Mouse (Mus musculus) monocyte, adult 5-6 weeks (primary cell): Measurements from ENCODE around the gene Schip1. TPM values are rescaled to one million over a fixed set of nuclear protein-coding genes. Genes with fewer than 3 reads are reported as not detected.

ENCODE experiments used
- ATAC-seq: fragments of 153-309, 156-312 bp; replicated peaks from 2 replicates; pipeline ENCODE4 v1.8.0; 2017; ENCODE audit warnings: mild to moderate bottlenecking; ENCODE audit not compliant: low TSS enrichment, insufficient number of reproducible peaks, severe bottlenecking, poor library complexity, low FRiP score
- total RNA-seq: library from RNA; stranded (forward); fragments of 200-1000, 200-491, 200-594 nt; gene quantifications from 3 replicates; pipeline ENCODE4 v1.2.3, GENCODE M21; 2017

Gene Schip1
- total RNA-seq, 1 experiment from 2014 or later = 0.29 TPM

DNA sequence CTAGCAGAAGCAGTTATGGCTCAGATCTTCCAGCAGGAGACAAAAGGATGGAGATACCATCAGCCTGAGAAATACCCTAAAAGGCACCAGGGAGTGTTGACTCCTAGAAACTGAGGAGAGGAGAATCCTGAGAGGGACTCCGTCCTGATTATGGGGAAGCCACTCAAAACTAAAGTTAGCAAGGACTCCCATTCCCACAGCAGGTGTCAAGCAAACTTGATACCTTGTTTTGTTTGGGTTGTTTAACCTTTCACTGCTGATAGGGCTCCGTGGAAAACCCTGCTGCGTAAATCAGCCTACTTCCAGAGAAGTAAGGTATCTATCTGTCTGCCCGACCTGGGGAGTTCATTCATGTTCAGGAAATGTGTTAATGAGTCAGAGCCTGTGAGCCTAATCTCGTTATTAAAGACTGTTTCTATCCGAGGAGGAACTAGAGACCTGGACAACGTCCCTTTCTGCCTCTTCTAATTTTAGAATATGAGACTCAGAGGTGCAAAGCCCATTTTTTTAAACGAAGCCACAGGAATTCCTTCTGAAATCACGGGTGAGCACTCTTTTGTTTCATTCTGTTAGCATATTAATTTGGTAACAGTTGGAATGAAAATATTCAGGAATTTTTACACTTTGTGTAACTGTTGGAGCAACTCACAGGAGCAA lies 593.1 kb downstream of the Schip1 start:
- ATAC-seq = no peak

DNA sequence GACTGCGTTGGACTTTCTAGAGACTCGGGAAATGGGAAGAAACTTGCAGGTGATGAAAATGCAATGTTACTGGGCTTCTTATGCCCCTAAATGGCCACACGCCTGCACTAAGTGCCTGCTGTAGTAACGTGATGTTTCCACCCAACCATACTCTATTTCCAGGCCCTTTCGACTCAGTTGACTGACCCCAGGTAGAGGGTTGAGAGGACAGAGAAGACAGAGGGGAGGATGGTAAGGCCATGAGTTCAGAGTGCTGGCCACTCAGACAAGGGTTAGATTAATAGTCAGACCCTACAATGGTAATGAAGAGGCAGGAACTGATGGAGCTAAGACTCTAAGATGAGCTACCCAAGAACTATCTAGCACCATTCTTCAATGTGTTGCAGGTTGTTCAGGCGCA lies 595.4 kb downstream of the Schip1 start:
- no peak for ATAC-seq

DNA sequence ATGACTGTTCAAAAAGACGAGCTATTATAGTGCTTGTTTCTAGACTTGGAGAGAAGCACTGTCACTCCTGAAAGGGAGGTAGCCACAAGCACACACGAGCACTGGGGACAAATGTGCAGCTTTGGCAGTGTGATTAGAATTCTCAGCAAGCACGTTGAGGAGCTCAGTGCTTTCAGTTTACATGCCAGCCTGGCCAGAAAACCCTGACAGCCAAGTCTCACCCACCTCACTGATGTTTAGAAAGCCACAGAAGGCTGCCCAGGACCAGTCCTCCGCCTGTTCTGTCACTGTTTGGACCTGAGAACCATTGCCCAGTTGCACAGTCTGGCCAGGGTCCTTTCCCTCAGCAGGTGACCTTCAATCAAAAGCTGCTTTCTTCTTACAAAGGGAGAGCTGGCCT lies 595.9 kb downstream of the Schip1 start:
- ATAC-seq = no peak

DNA sequence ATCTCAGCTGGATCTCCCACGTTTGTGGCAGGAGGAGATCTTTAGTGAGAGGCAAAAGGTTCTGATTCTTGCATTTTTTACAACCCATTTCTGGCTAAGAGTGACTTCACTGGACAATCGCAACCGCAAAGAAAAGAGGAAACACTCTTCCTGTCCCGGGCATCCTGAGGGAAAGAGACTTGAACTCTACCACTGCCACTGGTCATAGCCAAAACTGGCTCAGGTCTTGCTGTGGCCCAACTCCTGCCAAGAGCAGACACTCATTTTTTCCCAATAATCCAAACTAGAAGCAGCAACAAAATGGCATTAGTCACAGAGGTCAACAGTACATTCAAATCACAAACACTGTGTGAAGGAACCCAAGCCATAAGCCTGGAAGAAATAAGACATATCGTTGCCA lies 597.8 kb downstream of the Schip1 start:
- ATAC-seq = no peak

DNA sequence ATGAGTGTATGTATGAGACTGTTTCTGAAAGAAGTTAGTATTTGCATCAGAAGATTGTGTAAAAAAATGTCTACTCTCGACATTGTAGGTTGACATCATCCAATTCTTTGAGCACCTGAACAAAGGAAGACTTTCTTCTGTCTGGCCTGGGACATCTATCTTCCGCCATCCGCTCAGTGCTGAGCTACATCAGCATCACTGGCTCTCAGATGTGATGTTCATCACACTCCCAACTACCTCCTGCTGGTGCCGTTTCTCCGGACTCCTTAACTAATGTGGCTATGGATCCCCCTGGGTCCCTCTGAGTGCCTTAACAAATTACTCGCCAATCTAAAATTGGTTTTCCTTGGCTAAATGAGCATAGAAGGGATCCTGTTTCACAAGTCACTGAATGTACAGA lies 599.7 kb downstream of the Schip1 start:
- no peak for ATAC-seq

DNA sequence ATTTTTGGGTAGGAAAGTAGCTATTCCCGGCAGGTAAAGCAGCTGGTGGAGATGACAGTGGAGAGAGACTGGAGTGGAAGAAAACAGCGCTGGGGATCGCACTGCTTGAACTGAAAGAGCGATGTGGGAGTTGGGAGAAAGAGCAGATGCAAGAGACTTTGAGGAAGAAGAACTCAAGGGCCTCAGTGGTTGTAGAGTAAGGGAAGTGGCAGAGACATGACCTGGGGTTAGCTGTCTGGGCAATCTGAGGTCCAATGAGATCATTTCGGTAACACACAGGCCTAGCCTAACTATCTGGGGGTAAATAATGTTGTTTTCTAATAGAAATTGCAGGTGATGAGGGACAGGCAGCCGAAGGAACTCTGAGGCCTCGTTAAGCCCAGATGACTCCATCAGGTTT lies 601.8 kb downstream of the Schip1 start:
- ATAC-seq = 0 out of 2 replicates have a peak, but pooled peaks have one; percentile 27

DNA sequence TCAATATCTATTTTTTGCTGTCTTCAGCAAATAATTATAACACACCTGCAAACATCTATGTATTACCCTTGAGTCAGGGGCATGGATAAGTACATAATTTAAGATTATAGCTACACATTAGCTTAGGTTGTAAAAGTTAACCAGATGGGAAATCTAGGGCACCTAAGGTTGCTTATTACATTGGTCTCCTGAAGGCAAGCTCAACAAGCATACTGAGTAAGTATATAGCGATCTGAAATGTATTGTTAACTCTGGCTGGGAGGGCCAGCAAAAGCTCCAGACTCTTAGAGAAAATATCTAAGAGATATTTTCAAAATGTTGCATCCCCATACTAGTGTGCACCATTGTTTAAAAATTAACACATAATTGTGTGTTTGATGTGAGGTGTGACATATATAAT lies 603.2 kb downstream of the Schip1 start:
- no peak for ATAC-seq

DNA sequence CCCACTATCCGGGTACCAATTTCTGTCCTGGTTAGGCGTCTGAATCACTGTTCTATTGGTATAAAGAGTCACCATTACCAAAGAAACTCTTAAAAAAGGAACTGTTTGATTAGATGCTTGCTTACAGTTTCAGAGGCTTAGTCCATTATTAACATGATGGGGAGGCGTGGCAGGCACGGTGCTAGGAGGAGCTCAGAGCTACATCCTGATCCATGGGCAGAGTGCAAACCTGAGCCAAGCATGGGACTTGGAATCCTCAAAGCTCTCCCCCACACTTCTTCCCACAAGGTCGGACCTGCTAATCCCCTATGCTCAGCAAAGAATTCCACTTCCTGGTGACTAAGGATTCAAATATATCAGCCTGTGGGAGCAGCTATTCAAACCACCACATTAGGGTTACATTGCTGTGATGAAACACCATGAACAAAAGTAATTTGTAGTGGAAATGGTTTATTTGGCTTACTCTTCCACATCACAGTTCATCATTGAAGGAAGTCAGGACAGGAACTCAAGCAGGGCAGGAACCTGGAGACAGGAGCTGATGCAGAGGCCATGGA lies 604.9 kb downstream of the Schip1 start:
- ATAC-seq = no peak

DNA sequence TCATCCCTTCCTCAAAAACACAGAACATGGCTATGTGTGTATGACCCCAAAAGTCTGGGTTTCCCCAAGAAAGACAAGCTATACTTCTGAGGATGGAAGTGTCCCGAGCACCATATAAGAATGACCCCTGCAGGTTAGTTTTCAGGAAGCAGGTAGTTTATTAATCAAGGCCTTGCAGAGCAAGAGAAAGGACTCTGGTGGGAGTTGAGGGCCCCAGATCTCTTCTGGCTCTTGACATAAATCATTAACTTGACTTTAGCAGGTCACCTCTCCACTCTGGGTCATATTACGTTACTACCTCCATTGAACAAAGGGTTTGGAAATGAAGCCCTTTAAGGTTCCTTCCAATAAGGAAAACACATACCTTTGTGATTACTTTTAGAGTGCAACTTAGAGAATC lies 610.1 kb downstream of the Schip1 start:
- ATAC-seq = no peak

DNA sequence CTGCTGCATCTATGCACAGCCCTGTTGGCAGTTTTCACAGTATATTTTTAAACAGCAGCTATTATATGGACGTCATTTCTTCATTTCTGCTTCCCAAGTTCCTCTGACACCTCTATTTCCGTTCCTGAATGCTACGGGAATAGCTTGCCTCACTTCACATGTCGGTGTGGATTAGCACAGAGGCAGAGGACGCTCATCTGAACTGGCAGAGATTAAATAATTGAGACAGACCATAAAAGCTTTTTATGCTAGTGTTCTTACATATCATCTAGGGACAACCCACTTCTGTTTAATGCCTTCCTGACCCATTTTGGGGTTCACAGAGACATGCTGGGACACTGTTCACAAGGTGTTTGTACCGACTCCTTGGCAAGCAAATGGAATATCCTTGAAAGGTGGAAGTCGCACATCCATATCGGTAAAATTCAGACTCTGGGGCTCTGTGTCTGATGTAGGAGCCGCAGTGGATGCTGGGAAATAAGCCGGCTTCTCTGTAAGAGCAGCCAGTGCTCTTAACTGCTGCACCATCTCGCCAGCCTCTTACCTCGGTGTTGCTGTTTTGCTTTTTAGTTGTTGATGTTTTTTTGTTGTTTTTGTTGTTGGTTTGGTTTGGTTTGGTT lies 610.7 kb downstream of the Schip1 start:
- ATAC-seq = no peak

Other genes starting within 250 kb of the Schip1 start
- not detected in 3 replicates for gene Iqcj, start 172.6 kb upstream of the Schip1 start, total RNA-seq
- not detected in 3 replicates for gene Iqschfp, start 172.6 kb upstream of the Schip1 start, total RNA-seq